Mouse (Mus musculus) myocyte (in vitro differentiated cells): Measurements from ENCODE around the gene Ltbp1.
A peak's percentile ranks its signal among the peaks of the same experiment; 100 is the strongest.

Source experiments
- CEBPB ChIP-seq: IDR thresholded peaks from 2 replicates; pipeline ENCODE4 v1.6.1; 2011; ENCODE audit warnings: mild to moderate bottlenecking, moderate library complexity; ENCODE audit not compliant: poor library complexity, insufficient read depth, severe bottlenecking
- E2F4 ChIP-seq: IDR thresholded peaks from one replicate; pipeline ENCODE4 v1.6.1; 2011; ENCODE audit warnings: mild to moderate bottlenecking, control low read depth, moderate library complexity; ENCODE audit not compliant: insufficient read depth
- MAX ChIP-seq: IDR thresholded peaks from one replicate; pipeline ENCODE4 v1.6.1; 2011; ENCODE audit warnings: low read depth, mild to moderate bottlenecking, control low read depth
- MYOD1 ChIP-seq, 3 experiments: IDR thresholded peaks; one replicate each; pipeline ENCODE4 v1.6.1; 2011; ENCODE audit warnings: control low read depth in 2 of 3, low read depth in 2 of 3, mild to moderate bottlenecking in 2 of 3, moderate library complexity in 1 of 3; ENCODE audit not compliant: insufficient read length in 2 of 3, control insufficient read depth in 1 of 3
- MYOG ChIP-seq, 3 experiments: IDR thresholded peaks; one replicate each; pipeline ENCODE4 v1.6.1; 2011; ENCODE audit warnings: control low read depth in 2 of 3, low read depth in 2 of 3, mild to moderate bottlenecking in 2 of 3; ENCODE audit not compliant: insufficient read length in 2 of 3, control insufficient read depth in 1 of 3, insufficient read depth in 1 of 3
- POLR2A ChIP-seq: IDR thresholded peaks from one replicate; pipeline ENCODE4 v1.6.1; 2011; ENCODE audit warnings: low read depth, mild to moderate bottlenecking, control low read depth, moderate library complexity; ENCODE audit not compliant: insufficient read length
- POLR2AphosphoS2 ChIP-seq: IDR thresholded peaks from one replicate; pipeline ENCODE4 v1.6.1; 2011; ENCODE audit warnings: low read depth, control low read depth; ENCODE audit not compliant: insufficient read length
- SRF ChIP-seq: IDR thresholded peaks from one replicate; pipeline ENCODE4 v1.6.1; 2011; ENCODE audit warnings: low read depth; ENCODE audit not compliant: control insufficient read depth, insufficient read length
- TCF12 ChIP-seq: IDR thresholded peaks from one replicate; pipeline ENCODE4 v1.6.1; 2011; ENCODE audit warnings: mild to moderate bottlenecking, control low read depth; ENCODE audit not compliant: poor library complexity, insufficient read depth, severe bottlenecking
- TCF3 ChIP-seq: IDR thresholded peaks from one replicate; pipeline ENCODE4 v1.6.1; 2011; ENCODE audit warnings: low read depth, control low read depth; ENCODE audit not compliant: insufficient read length

DNA sequence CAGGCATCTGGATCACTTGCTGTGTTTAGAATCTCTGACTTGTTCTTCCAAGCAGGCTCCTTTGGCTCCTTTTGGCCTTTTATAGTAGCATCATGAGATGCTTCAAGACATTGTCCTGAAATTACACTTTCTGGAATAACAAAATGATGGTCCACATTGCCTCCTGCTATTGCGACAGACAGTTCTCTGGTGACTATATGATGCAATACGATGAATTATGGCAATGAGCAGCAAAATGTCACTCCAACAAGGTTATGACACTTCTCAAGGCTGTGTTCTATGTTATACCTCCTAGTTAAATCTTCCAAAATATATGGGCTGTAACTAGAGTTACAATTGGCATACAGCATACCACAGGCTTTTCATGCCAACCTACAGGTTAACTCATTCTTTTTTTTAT is 211.0 kb downstream of the Ltbp1 start:
- TF ChIP-seq MYOG (IDR thresholded peaks at IDR 0.05; ENCODE audit: control insufficient read depth in 1 of 3, insufficient read depth in 1 of 3, insufficient read length in 2 of 3, low read depth in 2 of 3) (no peak), POLR2A (no peak), MYOD1 (IDR thresholded peaks at IDR 0.05; ENCODE audit: control insufficient read depth in 1 of 3, insufficient read length in 2 of 3, low read depth in 2 of 3) (no peak), E2F4 (no peak), CEBPB (peak; percentile 90), TCF3 (no peak), MAX (no peak), TCF12 (no peak), POLR2AphosphoS2 (no peak), SRF (no peak)
